Mouse (Mus musculus) R1 (cell line): Measurements from ENCODE around the gene Cd53.

Experiments used
- DNase-seq: peaks from one replicate; pipeline ENCODE4 v3.0.0-alpha.2; 2018; ENCODE audit warnings: low read depth, low spot score

Cd53 gene

DNA sequence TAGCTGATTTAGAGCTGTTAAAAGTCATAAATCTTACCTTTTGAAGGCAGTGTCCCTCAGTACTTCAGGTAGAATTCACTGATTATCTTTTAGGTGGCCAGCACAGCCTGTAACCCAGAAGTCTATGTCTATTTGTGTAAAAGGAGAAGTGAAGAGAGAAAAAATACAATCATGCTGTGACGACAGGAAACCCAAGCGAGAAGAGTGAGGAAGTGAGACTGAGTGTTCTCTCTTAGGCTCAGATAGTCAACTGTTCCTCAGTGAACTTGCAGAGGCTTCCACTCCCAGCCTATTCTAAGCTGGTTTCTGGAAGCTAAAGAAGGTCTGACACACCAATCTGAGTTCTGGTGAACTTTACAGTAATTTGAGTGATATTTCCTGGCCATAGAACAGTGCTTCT lies at the start of gene Cd53:
TSS of gene Cd53 (minus strand) at position 220 of the 400 bp plus-strand sequence.
- DNase-seq: no peak

DNA sequence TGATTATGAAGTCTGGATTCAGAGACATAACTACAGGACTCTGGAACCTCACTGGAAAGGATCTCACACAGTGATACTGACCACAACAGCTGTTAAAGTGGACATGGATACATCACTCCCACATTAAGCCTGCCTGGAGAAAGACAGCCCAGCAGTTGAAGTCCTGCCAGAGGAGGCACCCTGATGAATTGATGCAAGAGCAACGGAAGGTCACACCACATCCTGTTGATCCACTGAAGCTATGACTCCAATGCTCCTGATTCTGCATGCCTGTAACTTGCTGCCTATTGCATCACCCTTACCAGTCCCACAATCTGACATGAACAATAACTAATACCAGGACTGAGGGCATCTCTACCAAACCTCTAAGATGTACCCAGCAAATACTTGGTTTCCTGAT lies 42.2 kb upstream of the Cd53 start:
- no peak for DNase-seq

DNA sequence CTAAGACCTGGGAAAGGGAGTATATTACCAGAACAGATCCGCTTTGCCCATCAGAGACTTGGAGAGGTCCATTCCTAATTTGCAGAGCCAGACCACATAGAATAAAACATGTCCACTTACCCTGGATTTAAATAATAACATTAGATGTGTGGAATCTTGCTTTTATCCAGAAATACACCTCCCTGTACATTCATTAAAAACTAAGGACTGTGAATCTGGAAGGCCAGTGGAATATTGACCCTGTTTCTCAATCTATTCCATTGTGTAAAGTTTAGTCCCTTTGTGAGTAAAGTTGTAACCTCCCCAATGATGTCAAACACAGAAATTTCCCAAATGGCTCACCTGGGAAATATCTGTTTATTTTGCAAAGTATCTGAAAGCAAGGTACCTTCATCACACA lies 36.2 kb upstream of the Cd53 start, which contains the start of gene Olfr266:
TSS of gene Olfr266 (minus strand) at position 101 of the 400 bp plus-strand sequence.
- DNase-seq: no peak

DNA sequence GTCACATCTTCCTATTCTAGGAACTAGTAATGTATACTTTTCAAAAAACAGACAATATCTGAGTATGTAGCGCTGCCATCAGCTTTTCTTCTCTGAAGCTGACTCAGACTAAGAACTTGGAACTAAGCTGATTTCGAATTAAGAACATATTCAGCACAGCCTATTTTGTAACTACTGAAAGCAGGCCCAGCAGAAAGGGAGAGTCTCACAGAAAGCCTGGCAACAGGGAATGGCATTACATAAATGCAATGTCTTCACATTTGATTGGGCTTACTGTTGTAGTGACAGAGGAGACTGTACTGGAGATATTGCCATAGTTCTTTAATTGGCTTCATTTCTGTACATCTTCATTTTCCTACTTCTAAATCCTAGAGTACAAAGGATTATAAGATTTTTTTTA lies 27.7 kb upstream of the Cd53 start:
- DNase-seq: no peak

DNA sequence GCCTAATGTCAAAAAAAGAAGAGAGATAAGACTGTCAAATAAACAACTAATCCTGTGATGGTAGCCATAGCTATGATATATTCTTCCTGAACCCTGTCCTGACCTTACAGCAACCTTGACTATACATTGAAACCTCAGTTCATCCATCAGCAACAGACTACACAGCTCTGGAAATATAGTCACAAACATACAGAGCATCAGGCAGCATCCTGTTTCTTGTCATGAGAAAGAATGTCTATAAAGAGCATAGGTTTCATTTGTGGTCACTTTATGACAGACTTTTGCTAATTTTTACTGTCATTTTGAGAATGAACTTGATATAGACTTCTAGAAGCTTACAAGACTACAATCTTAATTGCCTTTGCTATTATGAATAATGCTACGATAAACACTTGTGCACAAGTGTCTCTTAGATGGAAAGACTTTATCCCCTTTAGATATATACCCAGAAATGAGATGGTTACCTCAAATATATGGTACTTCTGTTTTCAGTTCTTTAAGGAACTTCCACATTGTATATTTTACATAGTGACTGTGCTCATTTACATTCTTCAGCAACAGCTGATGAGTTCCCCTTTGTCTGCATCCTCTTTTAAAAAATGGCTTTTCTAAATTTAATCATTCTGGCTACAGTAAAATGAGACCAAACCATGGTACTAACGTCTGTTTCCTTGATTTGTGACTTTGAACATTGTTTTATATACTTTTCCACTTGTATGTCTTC lies 19.2 kb upstream of the Cd53 start:
- no peak for DNase-seq

DNA sequence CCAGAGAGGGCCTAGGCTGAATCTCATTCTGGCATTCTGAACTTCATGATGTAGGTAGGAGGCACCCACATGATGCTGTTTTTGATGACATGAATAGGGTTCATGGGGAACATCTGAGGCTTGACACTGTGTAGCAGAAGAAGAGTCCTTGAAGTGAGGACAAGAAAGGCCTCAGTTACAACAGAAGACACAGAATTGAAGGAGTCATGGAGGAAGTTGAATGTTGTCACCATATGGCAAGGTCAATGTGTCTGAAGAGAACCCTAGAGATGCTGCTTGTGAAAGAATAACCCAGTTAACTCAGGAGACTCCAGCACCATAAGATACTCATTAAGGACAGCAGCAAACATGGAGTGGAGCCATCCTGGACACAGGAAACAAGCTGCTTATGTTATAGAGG lies 8.1 kb upstream of the Cd53 start:
- no peak for DNase-seq

DNA sequence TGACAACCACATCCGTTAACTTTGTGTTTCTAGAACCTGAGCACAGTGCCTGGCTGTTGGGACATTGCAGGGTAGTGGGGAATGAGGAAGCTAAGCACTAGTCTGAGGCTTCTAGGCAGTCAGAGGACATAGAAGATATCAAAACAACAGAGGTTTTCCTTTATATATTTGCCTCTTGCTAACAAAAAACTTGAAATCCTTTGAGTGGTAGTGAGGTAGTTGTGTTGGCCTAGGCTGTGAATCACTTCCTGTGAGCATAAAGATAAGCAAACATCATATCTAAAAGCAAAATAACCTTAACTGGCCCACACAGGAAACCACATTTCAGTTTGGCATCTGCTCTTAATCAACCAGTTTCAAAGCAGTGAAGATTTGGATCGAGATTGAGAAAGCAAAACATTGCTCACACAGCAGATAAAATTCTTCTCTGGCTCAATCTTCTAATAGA lies 1.5 kb downstream of the Cd53 start:
- DNase-seq: no peak

DNA sequence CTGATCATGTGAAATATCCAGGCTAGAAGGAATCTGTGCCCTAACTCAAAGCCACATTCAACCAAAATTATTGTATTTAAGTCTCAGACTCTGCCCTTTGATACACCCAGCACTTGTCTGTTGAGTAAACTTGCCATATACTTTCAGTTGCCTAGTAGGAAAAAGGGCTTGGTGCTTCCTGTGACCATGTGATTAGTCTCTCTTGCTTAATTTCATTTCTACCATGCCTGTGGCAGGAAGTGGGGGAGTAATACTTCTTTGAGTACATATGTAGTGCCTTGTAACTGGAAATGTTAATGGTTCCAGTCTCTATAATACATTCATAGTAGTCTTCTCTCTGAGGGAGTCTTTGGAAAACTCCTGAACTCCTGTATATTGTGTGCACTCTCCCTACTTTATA lies 2.0 kb downstream of the Cd53 start:
- DNase-seq: no peak

DNA sequence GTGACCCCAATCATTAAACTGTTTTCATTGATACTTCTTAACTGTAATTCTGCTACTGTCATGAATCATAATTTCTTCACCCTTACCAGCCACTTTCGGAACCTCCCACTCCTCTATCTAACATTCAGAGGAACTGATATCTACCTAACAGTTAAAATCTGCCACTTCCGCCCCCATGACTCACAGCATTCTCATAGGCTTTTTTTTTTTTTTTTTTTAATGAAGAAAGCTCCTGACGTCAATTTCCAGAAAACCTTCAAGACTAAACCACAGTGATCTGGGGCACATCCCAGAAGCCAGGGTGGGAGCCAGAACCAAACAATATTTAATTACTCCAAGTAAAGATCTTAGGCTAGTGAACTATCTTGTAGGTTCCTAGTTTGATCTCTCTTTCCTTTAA lies 4.8 kb downstream of the Cd53 start:
- no peak for DNase-seq

DNA sequence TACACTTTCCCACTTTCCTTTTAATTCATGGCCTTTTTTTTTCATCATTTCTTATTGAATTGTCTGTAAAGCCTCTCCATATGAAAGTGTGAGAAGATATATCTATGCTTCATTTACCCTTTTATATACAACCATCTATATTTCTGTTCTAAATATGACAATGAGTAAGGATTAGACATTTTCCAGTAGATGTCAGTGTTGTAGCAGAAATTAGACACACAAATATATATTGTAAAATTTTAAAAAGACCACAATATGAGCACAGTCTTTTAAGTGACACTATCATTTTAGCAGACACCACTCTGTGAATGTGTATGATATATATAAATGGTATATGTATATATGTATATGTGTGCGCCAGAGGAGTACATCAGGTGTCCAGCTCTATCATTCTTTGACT lies 18.1 kb downstream of the Cd53 start:
- DNase-seq: no peak

DNA sequence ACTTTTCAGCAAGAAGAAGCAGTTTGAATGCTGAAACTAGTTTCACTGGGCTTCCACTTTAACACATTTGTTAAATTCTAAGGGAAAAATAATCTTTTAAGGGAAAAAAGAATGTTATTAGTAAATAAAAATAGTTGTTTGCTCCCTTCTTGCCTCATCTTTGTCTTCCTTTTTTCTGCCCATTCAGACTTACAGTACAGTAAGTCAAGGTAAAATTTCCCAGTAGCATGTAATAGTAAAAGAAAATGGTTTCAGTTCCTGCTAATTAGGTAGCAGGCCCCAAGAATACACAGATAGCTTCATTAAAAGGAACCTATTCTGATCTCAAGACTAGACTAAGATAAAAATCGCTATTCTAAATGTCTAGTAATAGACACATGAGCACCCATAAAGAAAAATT lies 34.1 kb downstream of the Cd53 start:
- DNase-seq: no peak

DNA sequence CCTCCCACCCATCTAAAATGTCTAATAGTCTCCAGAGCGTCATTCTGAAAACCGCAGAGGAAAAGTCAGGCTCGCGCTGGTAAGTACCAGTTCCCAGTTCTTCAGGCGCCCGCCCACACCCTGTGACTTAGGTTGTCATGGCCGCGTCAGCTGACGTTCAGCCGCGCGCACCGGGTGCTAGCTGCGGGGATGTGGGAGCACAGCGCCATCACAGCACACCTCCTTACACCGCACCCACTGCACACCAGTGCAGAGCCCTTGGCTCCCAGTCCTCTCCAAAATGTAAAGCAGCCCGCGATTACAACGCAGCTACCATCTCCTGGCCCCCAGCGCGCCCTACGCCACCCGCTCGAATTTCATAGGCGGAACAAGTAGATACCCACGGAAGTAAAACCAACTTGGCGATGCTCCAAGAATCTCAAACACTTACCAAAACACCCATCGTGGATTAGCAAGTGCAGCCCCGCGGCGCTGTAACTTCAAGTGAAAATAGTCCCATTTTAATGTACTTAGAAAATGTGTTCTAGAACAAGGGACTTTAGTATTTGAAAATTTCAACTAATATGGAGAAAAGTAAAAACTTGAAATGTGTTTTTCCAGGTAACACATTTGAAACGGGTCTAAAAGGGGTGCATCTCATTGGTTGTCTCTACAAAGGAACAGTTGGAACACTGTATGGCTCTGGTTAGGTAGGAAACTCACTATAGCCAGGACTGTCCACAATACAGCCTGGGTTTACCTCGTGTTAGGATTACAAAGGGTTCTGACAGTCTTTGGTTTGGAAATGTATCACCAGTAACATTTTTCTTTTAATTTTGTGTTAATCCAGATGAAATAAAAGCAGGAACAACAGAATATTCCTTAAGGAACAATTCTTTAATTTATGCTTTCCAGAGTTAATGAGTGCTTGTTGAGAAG lies 67.7 kb downstream of the Cd53 start:
- DNase-seq: peak; percentile 92

DNA sequence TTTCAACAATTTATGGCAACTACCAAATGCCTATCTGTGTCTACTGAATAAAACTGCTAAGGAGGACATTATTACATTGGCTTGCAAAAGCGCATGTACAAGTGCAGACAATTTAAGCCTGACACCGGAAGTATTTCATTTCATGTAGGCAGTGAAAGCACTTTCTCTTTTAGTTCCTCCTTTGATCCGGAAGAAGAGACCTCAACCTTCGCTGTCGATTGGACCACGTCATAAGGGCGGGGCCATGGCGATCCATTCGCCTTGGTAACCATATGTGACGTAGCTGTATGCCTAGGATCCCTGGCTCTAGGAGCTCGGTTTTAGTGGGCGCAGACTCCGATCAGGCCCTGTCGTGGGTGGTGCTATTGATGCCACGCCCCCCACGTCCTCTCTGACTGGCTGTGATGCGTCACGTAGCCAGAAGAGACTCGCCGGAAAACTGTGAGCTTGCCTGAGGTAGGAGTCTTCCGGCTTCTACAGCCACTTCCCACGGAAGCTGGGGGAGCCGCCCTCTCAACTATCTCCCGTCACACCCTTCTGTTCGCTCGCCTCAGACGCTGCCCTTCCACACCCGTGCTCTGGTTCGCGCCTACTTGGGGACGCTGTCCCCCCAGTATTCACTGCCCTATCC lies 68.4 kb downstream of the Cd53 start:
- DNase-seq: peak; percentile 99
